Comparison of ENCODE assay signal across 19 mouse cellular contexts in genomic region chr9:43233515-43233914, GRCm38 (mm10). TPM values are rescaled to one million over a fixed set of nuclear protein-coding genes. Genes with fewer than 3 reads are reported as not detected.
DNase-seq lines count a peak whose midpoint lies in the region; ATAC-seq and TF ChIP-seq lines count a peak whose summit lies in the region.
"Had no signal": no experiment of that assay in that cellular context is flagged by ENCODE, and none has a peak within 500 bp of the region (broad histone marks: within the 10 kb centered on the region; RNA-seq: fewer than 3 reads in every experiment).

No protein-coding gene starts in this region.

- no peaks in the 10 kb centered on the region for H3K27me3 ChIP-seq in heart, embryonic 13.5 days (replicated peaks)
- H3K27me3 ChIP-seq in MEL (ENCODE audit: control insufficient read depth in 1 of 2, insufficient read depth in 2 of 2, low read length in 2 of 2), result no peaks in the 10 kb centered on the region
- no peaks in the 10 kb centered on the region for H3K27me3 ChIP-seq in liver, embryonic 15.5 days
- H3K27me3 ChIP-seq: embryonic facial prominence, embryonic 15.5 days had no signal

- no peaks in the 10 kb centered on the region for H3K9me3 ChIP-seq in heart, embryonic 13.5 days
- no peaks in the 10 kb centered on the region for H3K9me3 ChIP-seq in MEL (replicated peaks; ENCODE audit: insufficient read depth, low read length)
- no peaks in the 10 kb centered on the region for H3K9me3 ChIP-seq in liver, embryonic 15.5 days (replicated peaks)
- H3K9me3 ChIP-seq: embryonic facial prominence, embryonic 15.5 days; forebrain, embryonic 12.5 days; hindbrain, embryonic 13.5 days; midbrain, embryonic 13.5 days; neural tube, embryonic 15.5 days had no signal

- intact Hi-C loops in left cerebral cortex, postnatal 10 days (cut with DNase I), result no loop called here

- peaks cover 60% of the 10 kb centered on the region for H3K79me2 ChIP-seq in MEL (ENCODE audit: control insufficient read depth, insufficient read depth, low read length, poor library complexity)

- H3K4me1 ChIP-seq in heart, embryonic 13.5 days, result peaks cover 92% of the 10 kb centered on the region
- H3K4me1 ChIP-seq in MEL (ENCODE audit: control insufficient read depth in 1 of 2, insufficient read depth in 2 of 2, low read length in 2 of 2), result peaks cover 15 to 67% of the 10 kb centered on the region in 2 experiments
- peaks cover 96% of the 10 kb centered on the region for H3K4me1 ChIP-seq in liver, embryonic 15.5 days (replicated peaks)

- TF ChIP-seq POLR2A in MEL (IDR thresholded peaks at IDR 0.05; ENCODE audit: control insufficient read depth in 1 of 2, insufficient read depth in 1 of 2, low read depth in 1 of 2, low read length in 2 of 2, poor library complexity in 1 of 2), result no peak

- peak overlapping the region; percentile 76; the same call in 1 of the 2 replicates for H3K27ac ChIP-seq in heart, embryonic 13.5 days (replicated peaks)
- peak overlapping the region; percentile 91 for H3K27ac ChIP-seq in MEL (ENCODE audit: control insufficient read depth, low read depth, low read length)
- peak overlapping the region; percentile 93 for H3K27ac ChIP-seq in liver, embryonic 15.5 days (replicated peaks)
- H3K27ac ChIP-seq: embryonic facial prominence, embryonic 15.5 days; forebrain, embryonic 12.5 days; hindbrain, embryonic 13.5 days; midbrain, embryonic 13.5 days; neural tube, embryonic 15.5 days had no signal

- WGBS in heart, embryonic 13.5 days, result 89% methylated on average over 1 of the region's 1 CpGs
- WGBS in liver, embryonic 15.5 days (ENCODE audit: insufficient replicate concordance), result 89% methylated on average over 1 of the region's 1 CpGs

- peaks cover 7% of the 10 kb centered on the region for H3K36me3 ChIP-seq in heart, embryonic 13.5 days
- peaks cover 0 to 58% of the 10 kb centered on the region in 2 experiments; a peak in 3 of 4 replicates for H3K36me3 ChIP-seq in MEL (ENCODE audit: control insufficient read depth in 1 of 2, insufficient read depth in 2 of 2, low read length in 2 of 2)
- H3K36me3 ChIP-seq in liver, embryonic 15.5 days (replicated peaks), result peaks cover 45% of the 10 kb centered on the region
- H3K36me3 ChIP-seq: forebrain, embryonic 12.5 days; hindbrain, embryonic 13.5 days; midbrain, embryonic 13.5 days; neural tube, embryonic 15.5 days had no signal

- H3K4me3 ChIP-seq in heart, embryonic 13.5 days, result no peak overlapping the region
- no peak overlapping the region for H3K4me3 ChIP-seq in MEL (ENCODE audit: control insufficient read depth in 1 of 2, insufficient read depth in 1 of 2, low read depth in 2 of 2, low read length in 2 of 2)
- H3K4me3 ChIP-seq in liver, embryonic 15.5 days (replicated peaks), result no peak overlapping the region
- H3K4me3 ChIP-seq: embryonic facial prominence, embryonic 15.5 days; forebrain, embryonic 12.5 days; hindbrain, embryonic 13.5 days; midbrain, embryonic 13.5 days; neural tube, embryonic 15.5 days had no signal

- TF ChIP-seq EP300 in MEL (IDR thresholded peaks at IDR 0.05; ENCODE audit: low read depth in 1 of 2, low read length in 2 of 2), result peak in 1 of 2 experiments; percentile 64; a peak in 3 of 4 replicates

- TF ChIP-seq RAD21 in MEL (IDR thresholded peaks at IDR 0.05; ENCODE audit: low read depth, low read length), result no peak

- no peak for TF ChIP-seq CTCF in MEL (IDR thresholded peaks at IDR 0.05 in 2 of 3, conservative IDR thresholded peaks at IDR 0.05 in 1 of 3; ENCODE audit: control insufficient read depth in 1 of 3, insufficient read depth in 1 of 3, low read depth in 2 of 3, low read length in 3 of 3, poor library complexity in 1 of 3, severe bottlenecking in 1 of 3)

- DNase-seq in heart, postnatal 4 days, result no peak
- peak; percentile 75 for DNase-seq in MEL (ENCODE audit: low read depth, low spot score)
- no peak for DNase-seq in left cerebral cortex, postnatal 10 days (ENCODE audit: extremely low spot score in 1 of 2, low spot score in 2 of 2)
- DNase-seq: adrenal gland, postnatal 36 days; cerebellum, adult 8-10 months; gastrocnemius, postnatal 25 days; kidney, adult 18-20 months; kidney, postnatal 14 days; retina, postnatal 1 day had no signal

- no peak overlapping the region for H3K9ac ChIP-seq in heart, embryonic 13.5 days
- H3K9ac ChIP-seq in MEL (ENCODE audit: control insufficient read depth, low read depth, low read length, poor library complexity, severe bottlenecking), result peak overlapping the region; percentile 31; the same call in 1 of the 2 replicates
- peak overlapping the region; percentile 51; the same call in 1 of the 2 replicates for H3K9ac ChIP-seq in liver, embryonic 15.5 days
- H3K9ac ChIP-seq: embryonic facial prominence, embryonic 15.5 days; forebrain, embryonic 12.5 days; hindbrain, embryonic 13.5 days; midbrain, embryonic 13.5 days; neural tube, embryonic 15.5 days had no signal

- peak overlapping the region; percentile 52; the same call in 1 of the 2 replicates for H3K4me2 ChIP-seq in heart, embryonic 13.5 days
- H3K4me2 ChIP-seq in liver, embryonic 15.5 days, result peak overlapping the region; percentile 95; the same call in 1 of the 2 replicates
- H3K4me2 ChIP-seq: embryonic facial prominence, embryonic 15.5 days; forebrain, embryonic 12.5 days; hindbrain, embryonic 13.5 days; midbrain, embryonic 13.5 days; neural tube, embryonic 15.5 days had no signal

- ATAC-seq in heart, embryonic 13.5 days (ENCODE audit: extremely low read depth, insufficient number of reproducible peaks, low FRiP score, low TSS enrichment), result no peak
- ATAC-seq in granulocyte monocyte progenitor cell, adult 5-6 weeks (replicated peaks; ENCODE audit: poor library complexity, severe bottlenecking), result peak; percentile 10; the same call in 1 of the 2 replicates
- no peak for ATAC-seq in liver, embryonic 15.5 days (ENCODE audit: insufficient read depth)
- no peak for ATAC-seq in inflammation-experienced regulatory T-cells, adult 6 months
- ATAC-seq: midbrain, embryonic 13.5 days had no signal

TF ChIP-seq in MEL, 35 proteins besides CTCF, POLR2A, EP300 and RAD21:
- TF ChIP-seq E2F4 (IDR thresholded peaks at IDR 0.05; ENCODE audit: borderline replicate concordance, low read depth, low read length), result no peak
- TF ChIP-seq GATA1 (IDR thresholded peaks at IDR 0.05; ENCODE audit: low read depth, low read length), result peak; percentile 36; the same call in 1 of the 2 replicates
- TF ChIP-seq ZKSCAN1 (IDR thresholded peaks at IDR 0.05; ENCODE audit: low read depth, low read length), result no peak
- no peak for TF ChIP-seq MYC (IDR thresholded peaks at IDR 0.05; ENCODE audit: low read depth, low read length)
- TF ChIP-seq TBP (IDR thresholded peaks at IDR 0.05; ENCODE audit: low read depth, low read length), result no peak
- TF ChIP-seq JUND (IDR thresholded peaks at IDR 0.05; ENCODE audit: low read depth, low read length), result no peak
- TF ChIP-seq RCOR1 (IDR thresholded peaks at IDR 0.05; ENCODE audit: low read depth, low read length), result 0 out of 2 replicates have a peak, but pooled peaks have one; percentile 28
- no peak for TF ChIP-seq MXI1 (IDR thresholded peaks at IDR 0.05; ENCODE audit: low read depth, low read length)
- no peak for TF ChIP-seq MYB (IDR thresholded peaks at IDR 0.05; ENCODE audit: low read depth, low read length)
- no peak for TF ChIP-seq POLR2AphosphoS2 (IDR thresholded peaks at IDR 0.05; ENCODE audit: low read length)
- peak; percentile 34; the same call in 1 of the 2 replicates for TF ChIP-seq TCF12 (IDR thresholded peaks at IDR 0.05; ENCODE audit: low read depth, low read length)
- TF ChIP-seq SMC3 (IDR thresholded peaks at IDR 0.05; ENCODE audit: low read depth, low read length), result no peak
- 0 out of 2 replicates have a peak, but pooled peaks have one; percentile 38 for TF ChIP-seq ETS1 (IDR thresholded peaks at IDR 0.05; ENCODE audit: low read depth, low read length)
- peak; percentile 28; the same call in 1 of the 2 replicates for TF ChIP-seq ELF1 (IDR thresholded peaks at IDR 0.05; ENCODE audit: low read depth, low read length)
- TF ChIP-seq MAX (IDR thresholded peaks at IDR 0.05; ENCODE audit: low read length), result no peak
- no peak for TF ChIP-seq CHD2 (IDR thresholded peaks at IDR 0.05; ENCODE audit: low read length)
- TF ChIP-seq ZMIZ1 (IDR thresholded peaks at IDR 0.05; ENCODE audit: low read depth, low read length), result no peak
TF ChIP-seq in MEL: peak in this region for 5.

RNA-seq across cellular contexts. Expression of gene Oaf, which starts 6.2 kb away (rescaled TPM):
- 28.0 and 29.7 TPM in 2 replicates for polyA plus RNA-seq in heart, embryonic 13.5 days (2015; fragmentation: Nextera tagmentation; extraction: Ambion mirVana)
- 10 to 100 TPM; 22.1 to 27.7 TPM for total RNA-seq in heart, postnatal 4 days (2021)
- total RNA-seq in MEL (2012; rRNA removed), result 57.6 and 64.2 TPM in 2 replicates
- 100 to 1,000 TPM in 1 of 2 experiments, not detected in 1; 137 TPM for polyA plus RNA-seq in MEL (2012; ENCODE audit: insufficient read depth in 1 of 2, insufficient read length in 2 of 2, low read depth in 1 of 2, low replicate concordance in 2 of 2, missing spikeins in 1 of 2)
- total RNA-seq in granulocyte monocyte progenitor cell, adult 5-6 weeks (2014; fragmentation: Nextera tagmentation), result 11.1 and 14.2 TPM in 2 replicates
- total RNA-seq in granulocyte monocyte progenitor cell, adult 5-6 weeks (2017), result 7.1 and 11.6 TPM in 2 replicates
- 26.8 and 30.0 TPM in 2 replicates for polyA plus RNA-seq in liver, embryonic 15.5 days (2015; fragmentation: Nextera tagmentation; extraction: Ambion mirVana)
- 1 to 10 TPM; 8.1 to 9.6 TPM for total RNA-seq in left cerebral cortex, postnatal 10 days (2021)
- 1 to 10 TPM in 1 of 3 experiments, under 1 TPM in 1, not detected in 1; 0.28 to 1.3 TPM for polyA plus RNA-seq in inflammation-experienced regulatory T-cells, adult 6 months (2017; shearing (Covaris generic))

RNA-seq across cellular contexts. Expression of gene Pou2f3, which starts 23.3 kb away (rescaled TPM):
- polyA plus RNA-seq in heart, embryonic 13.5 days (2015; fragmentation: Nextera tagmentation; extraction: Ambion mirVana), result not detected in 2 replicates
- total RNA-seq in heart, postnatal 4 days (2021), result under 1 TPM; 0.11 to 0.17 TPM
- total RNA-seq in MEL (2012; rRNA removed), result not detected in 2 replicates
- not detected for polyA plus RNA-seq in MEL (2012; ENCODE audit: insufficient read depth in 1 of 2, insufficient read length in 2 of 2, low read depth in 1 of 2, low replicate concordance in 2 of 2, missing spikeins in 1 of 2)
- total RNA-seq in granulocyte monocyte progenitor cell, adult 5-6 weeks (2014; fragmentation: Nextera tagmentation), result not detected in 2 replicates
- total RNA-seq in granulocyte monocyte progenitor cell, adult 5-6 weeks (2017), result not detected in 2 replicates
- not detected in 2 replicates for polyA plus RNA-seq in liver, embryonic 15.5 days (2015; fragmentation: Nextera tagmentation; extraction: Ambion mirVana)
- not detected for total RNA-seq in left cerebral cortex, postnatal 10 days (2021)
- polyA plus RNA-seq in inflammation-experienced regulatory T-cells, adult 6 months (2017; shearing (Covaris generic)), result not detected
- total RNA-seq: adrenal gland, postnatal 36 days; common myeloid progenitor, adult 5-6 weeks; gastrocnemius, postnatal 25 days had no signal
- polyA plus RNA-seq: forebrain, embryonic 12.5 days; hindbrain, embryonic 13.5 days; neural tube, embryonic 15.5 days had no signal
